Mouse (Mus musculus) MEL-GATA-1-ER (cell line): ENCODE results near the gene Slc16a8.

Experiments used
- DNase-seq: peaks from one replicate; pipeline ENCODE4 v3.0.0-alpha.2; 2012; ENCODE audit warnings: low read depth; ENCODE audit errors: extremely low read depth

Gene Slc16a8

GRCm38 (mm10) chr15:79254661-79255060, at the start of gene Slc16a8:
Gene Slc16a8, minus strand, starts transcription at chr15:79254761.
- no peak for DNase-seq

- DNase-seq, result no peak
Observed at GRCm38 (mm10) chr15:79303725-79304124, 49.2 kb upstream of the Slc16a8 start.

- no peak for DNase-seq
Observed at GRCm38 (mm10) chr15:79299563-79300155, 45.1 kb upstream of the Slc16a8 start.

- no peak for DNase-seq
Observed at GRCm38 (mm10) chr15:79298553-79298952, 44.0 kb upstream of the Slc16a8 start.

GRCm38 (mm10) chr15:79292779-79293178, 38.2 kb upstream of the Slc16a8 start:
- DNase-seq, result no peak

- DNase-seq, result no peak
Observed at GRCm38 (mm10) chr15:79290340-79290739, 35.8 kb upstream of the Slc16a8 start.

- no peak for DNase-seq
Observed at GRCm38 (mm10) chr15:79289441-79289840, 34.9 kb upstream of the Slc16a8 start.

GRCm38 (mm10) chr15:79288387-79288786, 33.8 kb upstream of the Slc16a8 start:
- no peak for DNase-seq

GRCm38 (mm10) chr15:79287091-79287490, 32.5 kb upstream of the Slc16a8 start:
- DNase-seq, result no peak

GRCm38 (mm10) chr15:79286141-79286540, 31.6 kb upstream of the Slc16a8 start:
- no peak for DNase-seq

- no peak for DNase-seq
Observed at GRCm38 (mm10) chr15:79285399-79285798, 30.8 kb upstream of the Slc16a8 start, which contains the start of gene Baiap2l2. Gene Baiap2l2, minus strand, starts transcription at chr15:79285537.

GRCm38 (mm10) chr15:79283371-79283770, 28.8 kb upstream of the Slc16a8 start:
- no peak for DNase-seq

- no peak for DNase-seq
Observed at GRCm38 (mm10) chr15:79282434-79282833, 27.9 kb upstream of the Slc16a8 start.

- DNase-seq, result peak; percentile 95
Observed at GRCm38 (mm10) chr15:79281389-79281788, 26.8 kb upstream of the Slc16a8 start.

GRCm38 (mm10) chr15:79280850-79281249, 26.3 kb upstream of the Slc16a8 start:
- peak; percentile 16 for DNase-seq

- DNase-seq, result peak; percentile 39
Observed at GRCm38 (mm10) chr15:79280209-79280608, 25.6 kb upstream of the Slc16a8 start.

- DNase-seq, result no peak
Observed at GRCm38 (mm10) chr15:79277728-79278127, 23.2 kb upstream of the Slc16a8 start.

- DNase-seq, result no peak
Observed at GRCm38 (mm10) chr15:79273020-79273419, 18.5 kb upstream of the Slc16a8 start.

- peak; percentile 64 for DNase-seq
Observed at GRCm38 (mm10) chr15:79271124-79271746, 16.7 kb upstream of the Slc16a8 start.

- peak; percentile 79 for DNase-seq
Observed at GRCm38 (mm10) chr15:79270317-79271123, 16.0 kb upstream of the Slc16a8 start.

- DNase-seq, result no peak
Observed at GRCm38 (mm10) chr15:79268521-79268920, 14.0 kb upstream of the Slc16a8 start.

- DNase-seq, result no peak
Observed at GRCm38 (mm10) chr15:79265384-79265783, 10.8 kb upstream of the Slc16a8 start.
